Mouse (Mus musculus) bone marrow, adult 2 months (tissue): ENCODE measurements around the gene Atp6v1g1.

Experiments
- CTCF ChIP-seq: fragments of 200-500 bp; IDR thresholded peaks from 2 replicates; pipeline ENCODE4 v1.5.1; 2011; ENCODE audit warnings: low read length, control low read depth; ENCODE audit not compliant: control insufficient read depth, insufficient read depth
- POLR2A ChIP-seq: fragments of 200-500 bp; IDR thresholded peaks from 2 replicates; pipeline ENCODE4 v1.6.1; 2011; ENCODE audit warnings: low read depth, mild to moderate bottlenecking, control low read depth, low read length, borderline replicate concordance; ENCODE audit not compliant: control insufficient read depth

GRCm38 (mm10) chr4:63560079-63560478, 15.5 kb downstream of the Atp6v1g1 start:
- TF ChIP-seq POLR2A (no peak), CTCF (0 out of 2 replicates have a peak, but pooled peaks have one; percentile 3)
